Mouse (Mus musculus) left cerebral cortex, postnatal 25 days (tissue): ENCODE measurements around the gene Opn3. TPM values are rescaled to one million over a fixed set of nuclear protein-coding genes. Genes with fewer than 3 reads are reported as not detected.

Experiments used
- DNase-seq, 2 experiments: peaks; one replicate each; pipeline ENCODE4 v3.0.0; 2022; ENCODE audit warnings: low spot score in 2 of 2, mixed read lengths in 1 of 2
- intact Hi-C: fragments of 180-260 bp; cut with DNase I; formaldehyde crosslinking; loops from one replicate; pipeline ENCODE4 v1.15.1; 2025
- total RNA-seq, 2 experiments: library from RNA; stranded (reverse); gene quantifications; 2 replicates each; pipeline ENCODE4 v1.2.3; 2021

Gene Opn3
- total RNA-seq, 2 experiments from 2014 or later, result 8.2 to 8.9 TPM

- DNase-seq, result no peak
- intact Hi-C loops, result loop anchor here (2.0 to 5.0 kb wide), 2 partner anchors 43 to 632 kb away; no protein-coding TSS in a partner anchor
These were observed 23.1 kb downstream of the Opn3 start for GRCm38 (mm10) chr1:175669456-175669855.

- peak; percentile 26 to 63 for DNase-seq
- intact Hi-C loops, result loop anchor here (2.0 to 5.0 kb wide), 2 partner anchors 42 to 632 kb away; no protein-coding TSS in a partner anchor
These were observed 23.7 kb downstream of the Opn3 start for GRCm38 (mm10) chr1:175668666-175669405.

- intact Hi-C loops, result no loop called here
These were observed 32.7 kb downstream of the Opn3 start for GRCm38 (mm10) chr1:175659900-175660299.

GRCm38 (mm10) chr1:175648615-175649014 lies 44.0 kb downstream of the Opn3 start:
- intact Hi-C loops, result no loop called here
- no peak for DNase-seq

More at GRCm38 (mm10) chr1:175659900-175660299, 32.7 kb downstream of the Opn3 start:
- no peak for DNase-seq

GRCm38 (mm10) chr1:175646952-175647351 lies 45.6 kb downstream of the Opn3 start:
- intact Hi-C loops, result no loop called here
- DNase-seq, result no peak

- intact Hi-C loops, result no loop called here
- no peak for DNase-seq
These were observed 48.9 kb downstream of the Opn3 start for GRCm38 (mm10) chr1:175643496-175644265.

- no peak for DNase-seq
- intact Hi-C loops, result no loop called here
These were observed 52.0 kb downstream of the Opn3 start for GRCm38 (mm10) chr1:175640435-175641150.

GRCm38 (mm10) chr1:175639072-175639471 lies 53.5 kb downstream of the Opn3 start:
- DNase-seq, result no peak
- intact Hi-C loops, result loop anchor here (10.0 kb wide), 1 partner anchor 236 kb away; no protein-coding TSS in a partner anchor

GRCm38 (mm10) chr1:175637677-175638076 lies 54.9 kb downstream of the Opn3 start:
- DNase-seq, result no peak
- intact Hi-C loops, result loop anchor here (10.0 kb wide), 1 partner anchor 237 kb away; no protein-coding TSS in a partner anchor

- DNase-seq, result no peak
- intact Hi-C loops, result loop anchor here (10.0 kb wide), 1 partner anchor 242 kb away; no protein-coding TSS in a partner anchor
These were observed 60.1 kb downstream of the Opn3 start for GRCm38 (mm10) chr1:175632470-175632869.

GRCm38 (mm10) chr1:175631721-175632221 lies 60.8 kb downstream of the Opn3 start:
- intact Hi-C loops, result loop anchor here (10.0 kb wide), 1 partner anchor 243 kb away; no protein-coding TSS in a partner anchor
- no peak for DNase-seq

- no peak for DNase-seq
- intact Hi-C loops, result loop anchor here (10.0 kb wide), 1 partner anchor 244 kb away; no protein-coding TSS in a partner anchor
These were observed 61.5 kb downstream of the Opn3 start for GRCm38 (mm10) chr1:175631080-175631479.

GRCm38 (mm10) chr1:175630345-175630744 lies 62.2 kb downstream of the Opn3 start:
- no peak for DNase-seq
- intact Hi-C loops, result loop anchor here (10.0 kb wide), 1 partner anchor 244 kb away; no protein-coding TSS in a partner anchor

- DNase-seq, result no peak
- intact Hi-C loops, result loop anchor here (5.0 kb wide), 1 partner anchor 1068 kb away; no protein-coding TSS in a partner anchor
These were observed 63.3 kb downstream of the Opn3 start for GRCm38 (mm10) chr1:175629248-175629647.

- peak in 1 of 2 experiments; percentile 60 for DNase-seq
- intact Hi-C loops, result loop anchor here (1.0 to 5.0 kb wide), 4 partner anchors 43 to 1071 kb away; partner anchors contain the start of genes Chml and Opn3
These were observed 66.4 kb downstream of the Opn3 start for GRCm38 (mm10) chr1:175625990-175626692.

GRCm38 (mm10) chr1:175625257-175625879 lies 67.2 kb downstream of the Opn3 start, which contains the start of gene Fh1:
TSS of gene Fh1 (minus strand) at chr1:175625635.
- DNase-seq, result peak; percentile 96 to 99
- intact Hi-C loops, result loop anchor here (1.0 to 5.0 kb wide), 2 partner anchors 67 to 1072 kb away; partner anchors contain the start of genes Chml and Opn3

GRCm38 (mm10) chr1:175623656-175624055 lies 68.9 kb downstream of the Opn3 start:
- no peak for DNase-seq
- intact Hi-C loops, result no loop called here
